ENCODE assay signal across 6 mouse cellular contexts in the genomic region with DNA sequence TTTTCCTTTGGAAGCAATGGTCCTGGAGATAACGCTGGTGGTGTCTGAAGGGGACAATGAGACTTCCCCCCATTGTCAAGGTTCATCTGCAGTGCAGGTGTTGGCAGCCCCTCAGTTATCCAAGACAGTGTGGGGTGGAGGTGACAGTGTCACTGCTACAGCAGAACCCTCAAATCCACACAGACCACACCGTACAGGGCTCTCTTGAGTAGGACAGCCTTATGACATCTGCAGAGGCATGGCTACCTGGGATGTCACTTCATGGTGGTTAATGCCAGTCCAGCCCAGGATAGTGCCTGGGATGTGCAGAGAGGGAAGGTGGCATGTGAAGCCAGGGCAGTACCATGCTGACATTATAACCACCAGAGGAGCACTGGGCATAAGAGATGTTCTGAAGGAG. TPM values are rescaled to one million over a fixed set of nuclear protein-coding genes. Genes with fewer than 3 reads are reported as not detected.
DNase-seq lines count a peak whose midpoint lies in the region; ATAC-seq and TF ChIP-seq lines count a peak whose summit lies in the region.
"Not testable (repeated sequence)": the region's sequence is repeated elsewhere in the genome, so short reads cannot be mapped to it uniquely, and the experiment has no call there.
"Had no signal": no experiment of that assay in that cellular context is flagged by ENCODE, and none has a peak within 500 bp of the region (broad histone marks: within the 10 kb centered on the region; RNA-seq: fewer than 3 reads in every experiment).

No protein-coding gene starts in this region.

- H3K4me2 ChIP-seq in kidney, embryonic 16.5 days (replicated peaks; ENCODE audit: low read depth, low read length), result not testable (repeated sequence)

- not testable (repeated sequence) for H3K9ac ChIP-seq in kidney, embryonic 16.5 days (replicated peaks; ENCODE audit: low read length)

- 0 out of 2 replicates have a peak overlapping the region, but pooled peaks have one; percentile 8 for H3K27ac ChIP-seq in kidney, adult 2 months (ENCODE audit: insufficient read depth, low read depth, low read length)
- not testable (repeated sequence) for H3K27ac ChIP-seq in kidney, embryonic 16.5 days (ENCODE audit: low read length)

- peak; percentile 27; the same call in 1 of the 2 replicates for ATAC-seq in kidney, embryonic 16.5 days (ENCODE audit: low FRiP score, low TSS enrichment)

- H3K36me3 ChIP-seq in kidney, adult 2 months (ENCODE audit: control insufficient read depth, insufficient read depth, low read length); kidney, embryonic 16.5 days (ENCODE audit: insufficient read depth, low read length); megakaryocyte, embryonic 14.5 days (replicated peaks; ENCODE audit: low read length): not testable (repeated sequence)

- H3K4me1 ChIP-seq in kidney, adult 2 months (ENCODE audit: control insufficient read depth, insufficient read depth, low read length); kidney, embryonic 16.5 days (ENCODE audit: insufficient read depth, low read length); megakaryocyte, embryonic 14.5 days: not testable (repeated sequence)

- TF ChIP-seq POLR2A in kidney, adult 2 months (IDR thresholded peaks at IDR 0.05; ENCODE audit: low read depth, low read length), result not testable (repeated sequence)

- not testable (repeated sequence) for H3K9me3 ChIP-seq in kidney, embryonic 16.5 days (ENCODE audit: low read length); megakaryocyte, embryonic 14.5 days

- DNase-seq in heart, adult 11 months, result peak; percentile 90
- peak; percentile 48 for DNase-seq in kidney, adult 2 months

- not testable (repeated sequence) for TF ChIP-seq CTCF in kidney, adult 2 months (conservative IDR thresholded peaks at IDR 0.05; ENCODE audit: insufficient read depth, insufficient read length, low read depth, low read length)

- not testable (repeated sequence) for H3K4me3 ChIP-seq in kidney, adult 2 months (ENCODE audit: insufficient read depth, low read depth, low read length); kidney, embryonic 16.5 days (ENCODE audit: low read length)
- peak overlapping the region; percentile 0 for H3K4me3 ChIP-seq in megakaryocyte, embryonic 14.5 days (replicated peaks)

- 74% methylated on average over 2 of the region's 2 CpGs for WGBS in kidney, adult 2 months
- WGBS in kidney, embryonic 16.5 days, result 74% methylated on average over 2 of the region's 2 CpGs

- not testable (repeated sequence) for H3K27me3 ChIP-seq in kidney, adult 2 months (replicated peaks; ENCODE audit: control insufficient read depth, insufficient read depth, low read length); kidney, embryonic 16.5 days (ENCODE audit: insufficient read depth, low read length); megakaryocyte, embryonic 14.5 days (replicated peaks)

RNA-seq across cellular contexts. Expression of gene Rnf144a, which starts 13.7 kb away (rescaled TPM):
- polyA plus RNA-seq in kidney, adult 2 months (2012; rRNA removed), result 12.6 and 12.7 TPM in 2 replicates
- 35.1 and 38.6 TPM in 2 replicates for polyA plus RNA-seq in kidney, embryonic 16.5 days (2015; fragmentation: Nextera tagmentation; extraction: Ambion mirVana)
- 0.51 TPM in 1 of 2 replicates, not detected in the other for polyA plus RNA-seq in megakaryocyte, embryonic 14.5 days (2012; ENCODE audit: insufficient read depth, low replicate concordance)
- polyA plus RNA-seq: C2C12, G1E had no signal

RNA-seq across cellular contexts. Expression of gene Rsad2, which starts 27.5 kb away (rescaled TPM):
- polyA plus RNA-seq in kidney, adult 2 months (2012; rRNA removed), result 17.6 and 19.8 TPM in 2 replicates
- 27.3 and 28.0 TPM in 2 replicates for polyA plus RNA-seq in kidney, embryonic 16.5 days (2015; fragmentation: Nextera tagmentation; extraction: Ambion mirVana)
- 1.4 and 2.5 TPM in 2 replicates for polyA plus RNA-seq in megakaryocyte, embryonic 14.5 days (2012; ENCODE audit: insufficient read depth, low replicate concordance)
- polyA plus RNA-seq: C2C12, G1E had no signal

RNA-seq across cellular contexts. Expression of gene Cmpk2, which starts 40.2 kb away (rescaled TPM):
- 13.9 and 15.0 TPM in 2 replicates for polyA plus RNA-seq in kidney, adult 2 months (2012; rRNA removed)
- 8.9 and 9.2 TPM in 2 replicates for polyA plus RNA-seq in kidney, embryonic 16.5 days (2015; fragmentation: Nextera tagmentation; extraction: Ambion mirVana)
- 0.68 and 0.83 TPM in 2 replicates for polyA plus RNA-seq in megakaryocyte, embryonic 14.5 days (2012; ENCODE audit: insufficient read depth, low replicate concordance)
- polyA plus RNA-seq: G1E had no signal
